12 mouse cellular contexts compared by ENCODE assay signal in the genomic region with DNA sequence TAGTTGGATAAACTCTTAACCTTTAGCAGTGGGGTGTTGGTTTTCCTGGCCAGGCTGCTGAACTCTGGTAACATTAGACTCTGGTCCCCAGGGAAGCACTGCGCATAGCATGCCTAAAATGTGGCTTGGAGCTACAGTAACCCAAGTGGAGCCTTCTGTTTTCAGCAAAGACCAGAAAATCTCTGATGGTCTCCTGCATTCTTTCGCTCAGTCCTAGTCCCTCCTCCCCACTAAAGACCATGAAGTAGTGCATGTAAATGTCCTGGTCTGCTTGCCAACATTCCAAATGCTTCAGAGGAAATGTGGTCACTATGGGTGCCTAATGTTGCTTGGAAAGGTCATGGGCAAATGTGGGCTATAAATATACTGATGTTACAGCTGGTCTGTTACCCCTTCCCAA.
DNase-seq lines count a peak whose midpoint lies in the region; TF ChIP-seq lines count a peak whose summit lies in the region.
"Had no signal": no experiment of that assay in that cellular context is flagged by ENCODE, and none has a peak within 500 bp of the region (broad histone marks: within the 10 kb centered on the region; RNA-seq: fewer than 3 reads in every experiment).

No protein-coding gene starts in this region.

- H3K27ac ChIP-seq in midbrain, embryonic 10.5 days (replicated peaks): no peak overlapping the region
- H3K27ac ChIP-seq in thymus, adult 2 months (ENCODE audit: control insufficient read depth, insufficient read depth, low read length): no peak overlapping the region
- H3K27ac ChIP-seq: forebrain, embryonic 12.5 days; neural tube, embryonic 15.5 days had no signal

- H3K27me3 ChIP-seq in midbrain, embryonic 10.5 days (ENCODE audit: low read depth, poor library complexity, severe bottlenecking): no peaks in the 10 kb centered on the region
- no peaks in the 10 kb centered on the region for H3K27me3 ChIP-seq in thymus, adult 2 months (ENCODE audit: control insufficient read depth, insufficient read depth, low read length)
- H3K27me3 ChIP-seq: forebrain, embryonic 12.5 days; neural tube, embryonic 15.5 days had no signal

- peak; percentile 50 for DNase-seq in adrenal gland, postnatal 10 days
- DNase-seq in adrenal gland, adult 8-10 months: no peak
- peak; percentile 9 for DNase-seq in adrenal gland, postnatal 25 days
- DNase-seq in gastrocnemius, postnatal 14 days: peak; percentile 52
- peak; percentile 62 for DNase-seq in kidney, postnatal 10 days
- DNase-seq in midbrain, embryonic 10.5 days (ENCODE audit: low spot score): no peak
- DNase-seq in urinary bladder, adult 18-20 months (ENCODE audit: low spot score in 2 of 2): no peak
- no peak for DNase-seq in thymus, adult 2 months
- DNase-seq: cerebellum, postnatal 14 days; right cerebral cortex, postnatal 4 days had no signal

- no peak for TF ChIP-seq POLR2A in thymus, adult 2 months (IDR thresholded peaks at IDR 0.05; ENCODE audit: control insufficient read depth, extremely low read depth, insufficient read depth, low read length, poor library complexity)

- TF ChIP-seq CTCF in thymus, adult 2 months (IDR thresholded peaks at IDR 0.05; ENCODE audit: borderline replicate concordance, control insufficient read depth, extremely low read depth, insufficient read depth, low read length, poor library complexity): no peak

- intact Hi-C loops in gastrocnemius, postnatal 14 days (cut with DNase I; ENCODE audit: low total_unique reads): no loop called here

- no peaks in the 10 kb centered on the region for H3K36me3 ChIP-seq in midbrain, embryonic 10.5 days
- no peaks in the 10 kb centered on the region for H3K36me3 ChIP-seq in thymus, adult 2 months (ENCODE audit: control insufficient read depth, insufficient read depth, low read length)
- H3K36me3 ChIP-seq: forebrain, embryonic 12.5 days; neural tube, embryonic 15.5 days had no signal

- no peaks in the 10 kb centered on the region for H3K4me1 ChIP-seq in midbrain, embryonic 10.5 days
- H3K4me1 ChIP-seq in thymus, adult 2 months (replicated peaks; ENCODE audit: control insufficient read depth, insufficient read depth, low read length): no peaks in the 10 kb centered on the region
- H3K4me1 ChIP-seq: forebrain, embryonic 12.5 days; neural tube, embryonic 15.5 days had no signal

- 80% methylated on average over 2 of the region's 2 CpGs for WGBS in midbrain, embryonic 10.5 days
- WGBS in thymus, adult 2 months: 84% methylated on average over 2 of the region's 2 CpGs

- H3K9me3 ChIP-seq in midbrain, embryonic 10.5 days (replicated peaks): no peaks in the 10 kb centered on the region
- H3K9me3 ChIP-seq: forebrain, embryonic 12.5 days; neural tube, embryonic 15.5 days had no signal

- no peak overlapping the region for H3K4me3 ChIP-seq in midbrain, embryonic 10.5 days
- no peak overlapping the region for H3K4me3 ChIP-seq in thymus, adult 2 months (ENCODE audit: control insufficient read depth, insufficient read depth, low read length)
- H3K4me3 ChIP-seq: forebrain, embryonic 12.5 days; neural tube, embryonic 15.5 days had no signal

Comparison
In these comparisons a context has a peak if more than half of its experiments do, and no peak if none do; other contexts are left out.
1. DNase-seq: peak in adrenal gland, postnatal 10 days (single experiment), adrenal gland, postnatal 25 days (single experiment), gastrocnemius, postnatal 14 days (single experiment) and kidney, postnatal 10 days (single experiment); none in adrenal gland, adult 8-10 months (single experiment), midbrain, embryonic 10.5 days (single experiment), urinary bladder, adult 18-20 months (0 of 2) and thymus, adult 2 months (single experiment).